In the genomic region with DNA sequence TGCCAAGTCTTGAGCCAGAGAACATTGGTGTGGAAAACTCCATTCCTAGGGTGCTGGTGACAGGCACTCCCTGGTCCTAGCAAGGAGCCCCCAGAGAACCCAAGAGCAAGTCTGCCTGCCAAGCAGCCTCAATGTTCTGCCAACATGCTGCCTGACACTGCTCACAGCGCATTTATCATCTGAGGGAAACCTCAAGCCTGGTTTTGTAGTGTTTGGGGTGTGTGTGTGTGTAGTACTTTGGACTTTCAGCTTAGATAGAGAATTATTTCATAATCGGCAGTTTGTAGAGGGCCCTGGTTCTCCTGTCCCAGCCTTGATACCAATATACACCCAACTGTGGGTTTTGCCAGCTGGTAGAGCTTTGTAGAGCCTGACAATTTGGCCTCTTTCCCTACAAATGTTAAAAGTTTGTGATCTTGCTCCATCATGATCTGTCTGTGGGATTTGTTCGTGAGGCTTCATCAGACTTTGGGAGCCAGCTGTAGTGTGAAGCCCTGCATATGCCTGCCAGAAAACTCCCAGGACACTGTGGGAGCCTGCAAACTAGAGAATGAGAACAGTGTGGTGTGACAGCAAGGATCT, we compare ENCODE assay signal across 9 mouse cellular contexts.
DNase-seq lines count a peak whose midpoint lies in the region; ATAC-seq and TF ChIP-seq lines count a peak whose summit lies in the region.
"Had no signal": no experiment of that assay in that cellular context is flagged by ENCODE, and none has a peak within 500 bp of the region (broad histone marks: within the 10 kb centered on the region; RNA-seq: fewer than 3 reads in every experiment).

No protein-coding gene starts in this region.

- WGBS in liver, adult 2 months: 31% methylated on average over 3 of the region's 3 CpGs
- WGBS in liver, embryonic 12.5 days (ENCODE audit: insufficient replicate concordance): 63% methylated on average over 3 of the region's 3 CpGs

- no peak for ATAC-seq in liver, embryonic 12.5 days

- H3K79me2 ChIP-seq in liver, adult 2 months (ENCODE audit: control insufficient read depth, insufficient read depth, low read length): no peaks in the 10 kb centered on the region

- peak overlapping the region; percentile 37 for H3K27ac ChIP-seq in liver, adult 2 months (replicated peaks; ENCODE audit: insufficient read depth, low read depth, low read length)
- no peak overlapping the region for H3K27ac ChIP-seq in liver, embryonic 12.5 days
- H3K27ac ChIP-seq: liver, embryonic 13.5 days had no signal

- DNase-seq in liver, adult 2 months (ENCODE audit: extremely low read depth, low read depth, low spot score): peak; percentile 94
- DNase-seq in cerebellum, postnatal 14 days: peak; percentile 25 to 51
- DNase-seq in heart, postnatal 25 days (ENCODE audit: low spot score): peak; percentile 31
- peak; percentile 51 for DNase-seq in lung, postnatal 25 days (ENCODE audit: low spot score)
- DNase-seq in kidney, postnatal 14 days: no peak
- DNase-seq in thymus, postnatal 36 days: no peak
- no peak for DNase-seq in thymus, postnatal 14 days
- DNase-seq: liver, embryonic 13.5 days had no signal

- H3K27me3 ChIP-seq in liver, adult 2 months (ENCODE audit: control insufficient read depth, insufficient read depth, low read length): no peaks in the 10 kb centered on the region
- H3K27me3 ChIP-seq in liver, embryonic 12.5 days (replicated peaks): no peaks in the 10 kb centered on the region
- H3K27me3 ChIP-seq: liver, embryonic 13.5 days had no signal

- H3K9ac ChIP-seq in liver, adult 2 months (ENCODE audit: low read depth, low read length): no peak overlapping the region
- no peak overlapping the region for H3K9ac ChIP-seq in liver, embryonic 12.5 days
- H3K9ac ChIP-seq: liver, embryonic 13.5 days had no signal

- no peak for TF ChIP-seq CTCF in liver, adult 2 months (IDR thresholded peaks at IDR 0.05; ENCODE audit: low read depth, low read length)

- H3K36me3 ChIP-seq in liver, adult 2 months (ENCODE audit: control insufficient read depth, insufficient read depth, low read length): no peaks in the 10 kb centered on the region
- H3K36me3 ChIP-seq in liver, embryonic 12.5 days: no peaks in the 10 kb centered on the region
- H3K36me3 ChIP-seq: liver, embryonic 13.5 days had no signal

- TF ChIP-seq POLR2A in liver, adult 2 months (IDR thresholded peaks at IDR 0.05; ENCODE audit: extremely low read depth, insufficient read depth, low read length): no peak

- H3K4me1 ChIP-seq in liver, adult 2 months (ENCODE audit: control insufficient read depth, insufficient read depth, low read length): peaks cover 6% of the 10 kb centered on the region; the same call in 1 of the 2 replicates
- no peaks in the 10 kb centered on the region for H3K4me1 ChIP-seq in liver, embryonic 12.5 days
- H3K4me1 ChIP-seq: liver, embryonic 13.5 days had no signal

- no peaks in the 10 kb centered on the region for H3K9me3 ChIP-seq in liver, embryonic 12.5 days (replicated peaks)
- H3K9me3 ChIP-seq: liver, embryonic 13.5 days had no signal

- H3K4me3 ChIP-seq in liver, adult 2 months (ENCODE audit: insufficient read depth, low read depth, low read length): no peak overlapping the region
- no peak overlapping the region for H3K4me3 ChIP-seq in liver, embryonic 12.5 days
- H3K4me3 ChIP-seq: liver, embryonic 13.5 days had no signal

- intact Hi-C loops in heart, postnatal 25 days (cut with DNase I): no loop called here

- H3K4me2 ChIP-seq in liver, embryonic 12.5 days: no peak overlapping the region
- H3K4me2 ChIP-seq: liver, embryonic 13.5 days had no signal

Comparison
In these comparisons a context has a peak if more than half of its experiments do, and no peak if none do; other contexts are left out.
1. DNase-seq: peak in liver, adult 2 months (single experiment), cerebellum, postnatal 14 days (2 of 2), heart, postnatal 25 days (single experiment) and lung, postnatal 25 days (single experiment); none in kidney, postnatal 14 days (single experiment), thymus, postnatal 36 days (0 of 2) and thymus, postnatal 14 days (single experiment).